Mouse (Mus musculus): ENCODE data around the gene Olfr972.

DNA sequence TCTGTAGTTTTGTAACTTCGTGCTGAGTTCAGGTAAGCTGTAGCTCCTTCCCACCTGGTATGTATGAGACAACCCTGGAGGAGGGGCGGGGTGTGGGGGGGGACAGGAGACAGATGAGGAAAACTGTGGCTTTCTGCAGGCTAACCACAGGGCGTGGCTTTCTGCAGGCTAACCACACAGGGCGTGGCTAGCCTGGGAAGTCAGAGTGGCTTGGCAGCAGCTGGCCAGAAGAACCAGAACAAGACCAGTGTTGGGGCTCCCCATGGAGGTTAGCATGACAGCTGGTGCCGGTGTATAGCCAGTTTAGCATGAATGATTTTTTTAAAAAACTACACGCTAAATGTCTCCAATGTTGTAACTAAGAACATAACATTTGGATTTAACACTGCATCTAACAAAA, 38.9 kb downstream of the Olfr972 start:
- TF ChIP-seq POLR2A (IDR thresholded peaks at IDR 0.05; ENCODE audit: extremely low read depth, insufficient read depth, low read length) (no peak), CTCF (IDR thresholded peaks at IDR 0.05; ENCODE audit: extremely low read depth, insufficient read depth, low read length) (no peak)

Measured in cortical plate, adult 2 months (tissue).